Mouse (Mus musculus): ENCODE data around the gene Spc25.

The Spc25 gene

DNA sequence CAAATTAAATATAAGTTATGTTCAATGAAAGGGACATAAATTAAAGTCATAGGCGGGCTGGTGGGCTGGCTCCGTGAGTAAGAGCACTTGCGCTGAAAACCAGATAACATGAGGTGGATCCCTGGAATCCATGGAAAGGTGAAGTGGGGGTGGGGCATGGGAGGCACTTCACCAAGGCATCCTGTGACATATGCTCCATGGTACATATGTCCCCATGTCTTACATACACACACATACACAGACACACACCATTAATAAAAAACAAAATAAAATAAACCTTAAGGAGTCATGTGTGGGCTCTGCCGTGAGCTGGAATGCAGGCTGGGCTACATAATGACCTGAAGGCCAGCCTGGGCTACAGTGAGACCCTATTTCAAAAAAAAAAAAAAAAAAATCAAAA lies 26.3 kb downstream of the Spc25 start:
- DNase-seq (ENCODE audit: low spot score), result no peak

DNA sequence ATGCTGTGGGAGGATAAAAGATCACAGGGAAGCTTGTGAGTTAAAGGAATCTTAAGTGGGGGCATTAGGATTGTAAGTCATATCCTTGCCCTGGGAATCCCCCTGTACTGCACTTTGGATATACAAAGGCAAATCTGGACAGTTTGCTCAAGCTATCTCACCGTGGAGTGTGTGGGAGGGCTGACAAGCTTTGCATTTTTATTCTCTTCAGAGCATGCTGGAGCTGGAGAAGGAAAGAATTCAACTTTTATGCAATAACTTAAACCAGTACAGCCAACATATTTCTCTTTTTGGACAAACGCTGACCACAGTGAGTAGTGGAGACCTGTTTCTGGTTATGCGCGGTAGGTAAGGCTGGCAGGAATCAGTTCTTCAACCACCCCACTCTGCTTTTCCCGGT lies 30.7 kb downstream of the Spc25 start:
- DNase-seq (ENCODE audit: low spot score), result no peak

DNA sequence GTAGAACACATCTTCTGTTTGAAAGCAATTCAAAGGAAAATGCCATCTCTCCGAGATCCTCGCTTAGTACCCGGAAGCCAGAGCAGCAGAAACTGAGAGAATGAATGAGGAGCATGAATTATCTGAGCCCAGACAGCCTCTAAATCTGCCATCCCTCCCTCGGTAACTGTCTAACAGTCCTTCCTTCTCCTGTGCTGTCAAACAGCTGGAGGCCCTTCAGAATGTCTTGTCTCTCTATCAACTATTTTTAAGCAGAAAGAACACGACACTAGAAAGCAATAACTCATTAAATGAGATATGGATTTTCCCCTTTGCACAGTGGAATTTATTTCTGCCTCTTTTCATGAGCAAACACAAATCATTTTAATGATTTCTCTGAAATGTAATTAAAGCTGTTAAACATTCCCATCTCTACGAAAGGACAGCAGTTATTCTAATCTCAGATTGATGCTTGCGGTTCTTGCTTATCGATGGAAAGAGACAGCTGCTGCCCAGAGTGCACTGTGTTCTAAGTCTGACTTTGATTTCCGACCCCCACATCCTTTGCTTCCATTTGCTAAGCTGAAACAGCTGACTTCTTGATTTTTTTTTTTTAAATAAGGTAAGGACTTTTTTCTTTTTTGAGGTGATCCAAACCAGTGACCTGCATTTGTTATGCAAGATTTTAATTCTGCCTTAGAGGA lies 35.5 kb downstream of the Spc25 start:
- DNase-seq (ENCODE audit: low spot score), result no peak

DNA sequence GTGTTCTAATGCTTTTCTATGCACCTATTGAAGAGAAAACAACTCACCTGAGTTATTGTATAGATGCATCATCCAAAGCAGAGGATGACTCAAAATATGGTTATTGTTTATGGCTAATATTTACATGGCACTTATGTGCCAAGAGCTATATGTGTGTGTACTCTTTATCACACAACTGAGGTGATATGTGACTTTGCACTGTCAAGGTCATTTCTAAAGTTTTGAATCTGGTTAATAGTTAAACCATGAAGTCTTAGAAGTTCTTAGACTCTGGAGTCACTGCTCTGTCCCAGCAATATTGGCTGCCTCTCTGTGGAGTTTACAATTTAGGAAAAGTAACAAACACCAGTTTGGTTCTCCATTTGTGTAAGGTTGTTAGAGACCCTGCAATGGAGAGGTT lies 47.1 kb downstream of the Spc25 start:
- no peak for DNase-seq (ENCODE audit: low spot score)

DNA sequence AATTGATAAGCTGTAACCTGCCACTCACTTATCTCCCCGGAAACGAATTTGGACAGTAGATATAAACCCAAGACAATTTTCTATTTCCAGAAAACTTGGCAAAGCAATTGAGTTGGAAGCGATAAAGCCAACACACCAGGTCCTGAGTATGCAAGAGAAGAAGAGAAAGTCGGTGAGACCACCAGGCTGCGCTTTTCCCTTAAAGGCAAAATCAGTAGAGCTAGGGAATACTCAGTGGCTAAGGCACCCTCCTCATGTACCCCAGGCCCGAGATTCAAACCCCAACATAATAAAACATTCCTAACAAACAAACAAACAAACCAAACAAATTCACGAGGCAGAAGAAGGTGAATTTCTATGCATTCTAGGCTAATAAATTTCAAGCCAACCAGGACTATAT lies 49.7 kb downstream of the Spc25 start:
- DNase-seq (ENCODE audit: low spot score), result no peak

DNA sequence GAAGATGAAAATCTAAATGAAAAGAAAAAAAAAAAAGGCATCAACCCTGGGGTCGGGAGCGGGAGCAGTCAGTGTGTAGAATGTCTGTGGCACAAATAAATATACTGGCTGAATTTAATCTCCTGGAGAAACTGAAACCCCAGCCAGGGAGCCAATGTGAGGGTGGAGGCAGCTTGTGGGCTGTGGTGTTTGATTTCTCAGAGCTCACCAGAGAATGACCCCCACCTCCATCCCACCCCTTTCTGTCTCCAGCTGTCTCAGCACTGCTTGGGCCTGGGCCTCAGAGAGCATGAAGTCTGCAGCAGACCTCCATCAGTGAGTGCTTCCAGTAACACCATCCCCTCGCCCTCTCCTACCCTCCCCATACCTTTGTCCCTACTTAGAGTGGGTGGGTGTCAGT lies 50.1 kb downstream of the Spc25 start:
- DNase-seq (ENCODE audit: low spot score), result no peak

DNA sequence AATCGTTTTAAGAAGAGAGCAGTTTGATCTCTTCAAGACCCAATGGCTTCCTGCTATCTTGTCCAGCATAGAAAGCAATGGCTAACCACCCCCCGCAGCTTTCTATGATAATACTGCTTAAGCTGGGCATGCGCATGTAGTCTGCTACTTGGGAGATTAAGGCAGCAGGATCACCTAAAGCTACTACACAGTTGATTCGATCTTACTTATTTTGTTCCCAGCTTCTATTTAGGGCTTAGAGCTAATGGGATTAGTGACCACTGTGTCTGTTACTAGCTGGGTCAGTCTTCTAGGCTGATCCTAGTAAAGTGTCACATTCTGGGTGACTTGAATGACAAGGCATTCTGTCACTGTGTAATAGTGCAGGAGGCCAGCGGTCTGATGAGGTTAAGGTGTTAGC lies 55.2 kb downstream of the Spc25 start:
- DNase-seq (ENCODE audit: low spot score), result no peak

DNA sequence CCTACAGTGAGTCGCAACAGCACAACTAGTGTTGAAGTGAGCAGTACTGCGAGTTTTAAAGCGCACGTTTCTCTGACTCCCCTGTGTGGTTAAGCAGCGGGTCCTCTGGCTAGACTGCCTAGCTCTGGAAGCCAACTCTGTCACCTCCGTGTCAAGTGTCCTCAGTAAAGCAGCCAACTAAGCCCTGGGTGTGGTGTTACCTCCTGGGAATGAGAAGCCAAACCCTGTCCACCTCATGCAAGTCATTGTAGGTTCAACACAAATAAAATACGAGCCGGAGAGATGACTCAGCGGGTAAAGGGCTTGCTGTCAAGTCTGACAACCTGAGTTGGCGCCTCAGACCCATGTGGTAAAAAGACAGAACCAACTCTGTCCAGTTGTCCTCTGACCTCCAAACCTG lies 56.8 kb downstream of the Spc25 start:
- no peak for DNase-seq (ENCODE audit: low spot score)

DNA sequence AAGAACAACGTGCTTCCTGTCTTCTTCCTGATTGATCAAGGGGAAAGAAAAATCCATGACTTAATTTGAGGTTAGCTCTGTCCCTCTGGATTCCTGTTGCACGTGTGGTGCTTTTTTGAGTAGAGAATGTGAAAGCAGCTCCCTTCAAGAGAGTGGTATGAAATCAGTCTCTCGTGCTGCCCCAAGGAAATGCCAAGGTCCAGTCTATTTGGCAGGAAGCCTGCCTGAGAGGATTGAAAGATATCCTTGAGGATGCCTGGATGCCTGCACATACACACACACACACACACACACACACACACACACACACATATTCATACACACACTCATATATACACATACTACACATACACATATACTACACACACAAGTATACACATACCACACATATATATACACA lies 57.3 kb downstream of the Spc25 start:
- no peak for DNase-seq (ENCODE audit: low spot score)
